Mouse (Mus musculus): ENCODE data around the gene Ewsr1. TPM values are rescaled to one million over a fixed set of nuclear protein-coding genes. Genes with fewer than 3 reads are reported as not detected.
A peak's percentile ranks its signal among the peaks of the same experiment; 100 is the strongest.

The Ewsr1 gene
- total RNA-seq (2021) = 100 to 1,000 TPM in 1 of 2 experiments, 10 to 100 TPM in 1; 70.0 to 104 TPM
- long read RNA-seq, experiment 1, transcript Ewsr1-203 (17 exons, 2,588 nt) = major isoform, 42 of 115 reads
- long read RNA-seq, experiment 1, partial matches to known transcripts = 35 of 115 reads
- long read RNA-seq, experiment 1, other reads (novel, unspliced or antisense) = 38 of 115 reads
- long read RNA-seq, experiment 2, transcript Ewsr1-203 (17 exons, 2,588 nt) = major isoform, 37 of 89 reads
- long read RNA-seq, experiment 2, partial matches to known transcripts = 30 of 89 reads
- long read RNA-seq, experiment 2, other reads (novel, unspliced or antisense) = 21 of 89 reads

DNA sequence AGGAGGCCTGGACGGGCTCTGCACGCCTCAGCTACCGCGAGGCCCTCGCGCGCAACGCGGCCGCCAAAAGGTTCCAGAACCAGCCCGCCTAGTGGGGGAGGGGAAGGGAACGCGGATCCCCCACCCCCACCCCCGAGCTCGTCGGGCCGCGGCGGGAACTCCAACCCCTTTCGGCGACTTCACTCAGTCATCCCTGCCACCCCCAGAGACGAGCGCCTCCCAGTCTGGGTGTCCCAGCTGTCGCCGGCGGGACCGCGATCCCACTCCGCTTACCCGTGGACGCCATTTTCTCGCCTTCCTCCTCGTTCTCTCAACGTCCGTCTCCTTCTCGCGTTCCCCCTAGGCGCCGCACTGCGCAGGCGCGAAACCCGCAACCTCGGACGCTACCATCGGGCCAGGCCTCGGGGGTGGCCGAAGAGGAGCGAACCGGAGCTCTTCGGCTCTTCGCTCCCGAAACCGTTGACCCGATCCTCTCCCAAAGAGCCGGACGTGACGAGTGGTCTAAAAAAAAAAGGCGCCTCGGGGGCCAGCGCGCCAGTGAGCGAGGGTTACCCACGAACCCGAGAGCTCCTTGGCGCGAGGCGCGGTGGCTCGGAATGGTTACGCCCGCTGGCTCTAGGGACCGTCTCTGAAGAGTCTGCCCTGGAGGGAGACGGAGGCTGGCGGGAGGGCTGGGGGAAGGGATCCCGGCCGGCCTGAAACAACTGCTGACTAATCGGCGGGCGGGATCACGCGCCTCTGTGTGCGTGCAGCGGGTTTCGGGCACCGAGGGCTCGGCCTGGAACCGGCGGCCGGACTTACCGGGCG is at the start of gene Ewsr1, which contains the start of gene Rhbdd3:
Gene Ewsr1 (minus strand): TSS at position 531 of the 807 bp plus-strand sequence.
Gene Rhbdd3 (plus strand): TSS at position 191 of the 807 bp plus-strand sequence.
- peak; percentile 97 to 99 for DNase-seq

DNA sequence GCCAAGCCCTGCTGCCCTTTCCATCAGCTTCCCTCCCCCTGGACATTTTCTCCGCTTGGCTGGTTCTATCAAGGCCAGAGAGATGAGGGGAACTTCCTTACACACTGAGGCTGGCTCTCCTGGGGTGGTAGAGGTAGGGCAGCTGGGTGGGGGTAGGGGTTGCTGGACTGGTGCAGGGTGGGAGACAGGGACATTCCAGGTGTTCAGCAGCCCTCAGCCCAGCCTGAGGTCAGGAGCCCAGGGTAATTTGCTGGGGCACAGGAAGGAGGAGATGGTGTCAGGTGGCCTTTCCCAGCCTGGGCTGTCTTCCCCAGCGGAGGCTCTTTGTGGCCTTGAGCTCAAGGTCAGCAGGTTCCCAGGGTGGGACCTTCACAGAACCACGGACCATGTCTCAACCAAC is 46.5 kb upstream of the Ewsr1 start:
- DNase-seq = no peak

DNA sequence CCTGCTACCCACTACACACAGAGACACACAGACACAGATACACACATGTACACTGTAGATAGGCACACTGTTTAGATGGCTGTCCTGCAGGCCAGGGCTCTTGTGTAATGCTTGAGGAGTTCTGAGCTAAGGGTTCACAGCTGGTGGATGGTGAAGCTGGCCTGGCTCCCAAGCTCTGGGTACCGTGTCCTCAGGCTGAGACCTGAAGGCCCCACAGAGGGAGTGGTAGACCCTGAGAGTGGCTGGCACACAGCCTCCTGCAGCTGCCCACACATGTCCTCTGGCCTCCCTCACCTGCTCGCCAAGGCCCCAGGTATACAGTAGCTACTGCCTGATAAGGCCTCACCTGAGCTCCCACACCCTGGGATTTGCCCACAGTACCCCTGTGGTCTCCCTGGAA is 42.9 kb upstream of the Ewsr1 start:
- DNase-seq = no peak

DNA sequence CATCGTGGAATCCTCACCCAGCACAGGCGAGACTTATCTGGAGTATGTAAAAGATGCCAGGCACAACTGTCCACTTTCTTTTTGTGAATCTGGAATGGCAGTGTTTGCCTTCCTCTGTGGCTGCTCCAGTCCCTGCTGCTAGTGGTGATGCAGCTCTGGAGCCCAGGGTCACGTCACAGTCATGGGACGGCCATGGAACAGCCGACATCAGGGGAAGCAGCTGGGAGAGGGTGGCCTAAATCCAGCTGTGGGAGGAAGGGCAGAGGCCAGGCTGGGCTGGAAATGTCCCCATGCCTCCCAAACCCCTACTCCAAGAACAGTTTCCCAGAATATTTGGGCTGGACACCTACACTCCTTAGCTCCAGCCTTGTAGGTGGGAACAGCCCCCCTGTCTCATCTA is 42.2 kb upstream of the Ewsr1 start:
- peak; percentile 36 to 50 for DNase-seq

DNA sequence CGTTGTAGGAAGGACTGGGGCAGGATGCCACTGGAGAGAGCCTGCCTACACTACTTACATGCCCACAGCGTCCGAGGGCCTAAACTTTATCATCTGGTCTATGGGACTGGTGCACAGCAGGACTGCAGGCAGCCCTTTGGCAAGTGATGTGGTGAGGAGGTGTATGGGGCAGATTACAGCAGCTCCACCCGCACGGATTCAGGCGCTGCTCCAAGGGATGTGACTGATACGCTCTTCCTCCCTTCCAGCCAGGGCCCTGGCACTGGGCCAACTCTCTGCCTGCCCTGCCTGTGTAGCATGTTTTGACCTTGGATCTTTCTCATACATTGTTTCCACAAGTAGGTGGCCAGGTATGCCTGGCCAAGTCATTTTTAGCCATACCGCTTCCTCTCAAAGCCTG is 41.6 kb upstream of the Ewsr1 start:
- DNase-seq = peak; percentile 82 to 88

DNA sequence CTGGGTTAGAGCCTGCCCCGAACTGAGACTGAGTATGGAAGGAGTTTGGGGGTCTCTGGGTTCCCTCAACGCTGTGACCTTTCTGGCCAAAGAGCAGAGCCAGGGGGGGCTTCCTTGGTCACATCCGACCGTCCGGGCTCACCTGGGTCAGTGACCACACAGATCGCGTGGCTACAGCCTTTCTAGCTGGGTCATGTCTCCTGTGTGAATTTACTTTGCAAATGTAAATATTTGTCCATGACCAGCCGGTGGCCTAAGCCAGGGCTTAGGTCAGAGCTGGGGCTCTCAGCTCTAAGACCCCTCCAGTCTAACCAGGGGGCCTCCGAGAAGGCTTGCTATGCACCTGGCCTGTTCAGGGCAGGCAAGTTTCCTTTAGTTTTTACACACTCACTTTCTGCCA is 40.3 kb upstream of the Ewsr1 start:
- no peak for DNase-seq

DNA sequence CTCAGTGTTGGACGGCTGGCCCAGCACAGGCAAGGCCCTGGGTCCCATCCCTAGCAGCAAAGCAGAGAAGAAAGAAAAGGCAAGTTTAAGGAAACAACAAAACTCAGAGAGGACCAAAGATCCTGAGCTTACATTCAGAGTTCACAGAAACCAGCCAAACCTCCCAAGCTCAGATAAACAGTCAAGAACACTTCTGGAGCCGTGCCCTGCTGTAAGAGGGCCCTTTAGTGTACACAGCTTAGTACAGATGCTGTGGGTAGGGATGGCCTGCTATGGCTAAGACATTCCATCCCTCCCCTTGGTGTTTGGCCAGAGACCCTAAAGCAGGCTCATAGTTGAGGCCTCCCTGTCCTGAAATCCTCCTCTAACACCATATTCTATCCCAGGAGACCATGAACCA is 39.6 kb upstream of the Ewsr1 start:
- no peak for DNase-seq

DNA sequence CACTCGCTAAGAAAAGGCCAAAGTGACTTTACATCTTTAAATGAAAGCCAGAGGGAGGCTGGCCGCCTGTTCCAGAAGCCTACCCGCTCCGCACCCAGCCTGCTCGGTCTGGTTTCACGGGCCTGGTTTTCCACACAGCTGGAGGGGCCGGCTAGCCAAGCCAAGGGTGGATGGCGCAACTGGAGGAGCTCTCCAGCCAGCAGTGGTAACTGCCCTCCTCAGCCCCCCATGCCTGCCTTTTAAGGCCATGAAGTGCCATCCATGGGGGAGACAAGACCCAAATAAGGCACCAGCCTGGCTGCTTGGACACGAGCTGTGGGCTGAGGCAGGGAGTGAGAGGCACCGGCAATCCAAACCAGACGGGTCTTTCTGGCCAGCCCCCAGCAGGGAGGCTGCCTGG is 36.8 kb upstream of the Ewsr1 start:
- peak; percentile 35 to 47 for DNase-seq

DNA sequence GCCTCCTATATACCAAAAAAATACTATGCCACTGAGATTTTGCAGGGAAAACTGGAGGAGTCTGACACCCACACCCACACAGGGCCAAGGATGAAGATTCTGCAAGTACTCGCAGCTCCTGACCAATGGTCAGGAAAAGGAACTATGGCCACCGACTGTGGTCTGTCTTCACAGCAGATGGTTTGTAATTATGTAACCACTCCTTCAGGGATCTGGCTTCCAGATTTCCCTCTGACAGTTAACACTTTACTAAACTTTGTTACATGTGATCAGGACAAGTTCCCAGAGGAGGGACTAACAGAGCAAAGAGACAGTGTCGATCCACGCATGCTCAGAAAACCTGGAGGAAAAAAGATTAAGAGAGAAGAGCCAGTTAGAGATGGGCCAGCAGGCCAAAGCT is 33.7 kb upstream of the Ewsr1 start:
- no peak for DNase-seq

DNA sequence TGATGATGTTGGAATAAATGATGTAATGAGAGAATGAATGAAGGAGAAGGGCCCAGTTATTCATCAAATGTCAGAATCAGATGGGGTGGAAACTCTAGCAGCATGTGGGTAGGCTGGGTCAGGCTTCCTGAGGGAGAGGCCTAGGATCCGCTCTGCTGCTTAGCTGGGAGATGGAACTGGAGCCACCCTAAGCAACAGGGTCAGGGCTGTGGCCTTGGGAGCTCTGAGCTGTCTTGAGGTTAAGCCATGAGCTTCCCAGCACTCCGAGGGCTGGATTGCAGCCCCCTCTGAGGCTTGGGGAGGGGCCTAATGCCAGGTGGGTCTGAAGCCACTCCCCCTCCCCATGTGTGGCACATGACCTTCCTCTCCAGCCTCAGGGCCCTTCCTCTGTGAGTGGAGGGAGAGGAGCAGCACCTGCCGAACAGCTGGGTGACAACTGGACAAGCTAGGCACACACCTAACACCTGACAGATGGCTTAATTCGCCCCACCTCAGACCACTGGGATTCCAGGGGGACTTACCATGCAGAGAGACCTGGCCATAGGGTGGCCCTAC is 31.1 kb upstream of the Ewsr1 start:
- no peak for DNase-seq

DNA sequence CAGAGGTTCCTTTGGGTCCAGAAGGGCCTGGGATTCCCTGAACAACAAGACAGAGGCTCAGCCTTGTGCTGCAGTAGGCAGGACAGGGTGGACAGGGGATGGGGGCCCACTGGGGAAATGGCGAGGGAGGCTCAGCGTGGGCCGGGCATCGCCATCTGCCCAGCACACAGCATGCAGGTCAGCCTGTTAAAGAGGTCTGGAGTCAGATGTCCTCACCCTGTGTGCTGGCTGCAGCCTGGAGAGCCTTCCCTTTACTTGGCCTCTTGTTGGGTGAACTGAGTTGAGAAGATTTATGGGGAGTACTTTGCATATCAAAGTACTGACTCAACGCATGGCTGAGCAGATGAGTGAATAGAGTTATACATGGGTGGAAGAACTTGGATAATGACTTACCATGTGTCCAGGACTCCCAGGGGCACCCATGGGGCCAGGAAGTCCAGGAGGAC is 30.0 kb upstream of the Ewsr1 start:
- no peak for DNase-seq

DNA sequence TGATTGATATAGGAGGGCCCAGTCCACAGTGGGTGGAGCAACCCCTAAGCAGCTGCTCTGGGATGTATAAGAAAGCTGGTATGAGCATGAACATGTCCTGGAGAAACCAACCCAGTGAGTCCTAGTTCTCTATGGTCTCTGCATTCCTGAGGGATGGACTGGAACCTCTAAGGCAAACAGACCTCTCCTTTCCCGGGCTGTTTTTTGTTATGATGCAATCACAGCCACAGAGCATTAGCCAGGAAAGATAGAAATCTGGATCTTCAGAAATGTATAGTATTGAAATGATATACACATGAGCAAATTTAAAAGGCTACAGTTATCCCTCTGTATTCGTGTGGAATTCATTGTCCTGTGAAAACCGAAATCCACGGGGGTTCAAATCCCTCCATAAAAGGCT is 26.6 kb upstream of the Ewsr1 start:
- DNase-seq = no peak

DNA sequence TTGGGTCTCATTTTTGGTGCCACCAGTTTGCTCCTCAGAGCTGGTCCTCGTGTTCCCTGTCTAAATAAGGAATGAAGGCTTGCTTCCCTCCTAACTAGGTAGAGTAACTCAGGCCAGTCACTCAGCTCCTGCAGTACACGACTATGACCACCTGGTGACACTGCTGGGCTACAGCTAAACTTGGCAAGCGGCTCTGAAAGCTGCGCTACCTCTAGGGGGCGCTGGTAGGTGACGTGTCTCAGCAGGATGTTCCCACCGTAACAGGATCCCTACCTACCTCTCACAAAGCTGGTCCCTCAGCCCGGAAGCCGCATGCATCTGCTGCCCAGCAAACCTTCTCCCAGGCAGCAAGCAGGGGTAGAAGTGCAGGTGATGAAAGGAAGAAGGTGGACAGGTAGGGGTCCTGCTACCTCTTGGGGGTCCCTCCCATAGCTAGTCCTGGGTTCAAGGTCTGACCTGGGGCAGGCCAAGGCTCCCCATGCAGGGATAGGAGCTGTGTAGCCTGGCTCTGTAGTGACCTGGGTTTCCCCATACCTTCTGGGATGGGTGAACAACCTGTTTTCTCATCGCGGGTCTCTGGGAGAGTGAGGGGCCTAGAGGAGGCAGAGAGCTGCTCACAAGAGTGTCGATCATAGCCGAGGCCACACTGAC is 16.0 kb upstream of the Ewsr1 start:
- peak; percentile 79 to 90 for DNase-seq

DNA sequence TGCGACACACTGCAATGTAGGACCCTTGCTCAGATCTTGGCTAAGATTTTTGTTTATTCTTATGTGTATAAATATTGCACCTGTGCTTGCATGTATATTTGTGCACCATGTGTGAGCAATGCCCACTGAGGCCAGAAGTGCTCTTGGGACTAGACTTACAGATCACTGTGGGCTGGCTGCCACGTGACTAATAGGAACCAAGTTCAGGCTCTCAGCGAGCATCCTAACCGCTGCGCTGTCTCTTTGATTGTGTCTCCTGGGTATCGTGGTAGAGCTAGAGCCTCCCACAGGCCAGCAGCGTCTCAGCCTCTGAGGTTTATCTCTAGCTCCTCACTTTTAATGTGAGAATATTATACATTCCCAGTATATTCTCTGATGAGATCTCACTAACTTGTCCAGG is 14.6 kb upstream of the Ewsr1 start:
- no peak for DNase-seq

DNA sequence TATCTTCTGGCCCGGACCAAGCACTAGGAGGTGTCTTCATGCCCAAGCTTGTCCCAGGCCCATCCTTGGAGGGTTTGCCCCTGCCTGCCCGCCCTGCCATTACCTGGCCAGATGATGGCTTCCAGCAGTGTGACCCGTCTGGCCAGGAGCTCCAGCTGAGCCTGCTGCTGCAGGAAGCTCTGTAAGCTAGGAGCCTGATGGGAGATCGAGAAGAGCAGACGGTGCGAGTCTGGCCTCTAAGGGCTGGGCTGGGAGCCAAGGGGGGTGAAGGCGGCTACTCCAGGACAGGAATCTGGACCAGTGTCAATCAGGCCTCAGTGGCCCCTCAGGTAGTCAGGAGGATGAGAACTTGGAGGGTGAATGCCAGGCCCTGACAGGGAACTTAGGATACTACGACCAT is 10.4 kb upstream of the Ewsr1 start:
- DNase-seq = no peak

DNA sequence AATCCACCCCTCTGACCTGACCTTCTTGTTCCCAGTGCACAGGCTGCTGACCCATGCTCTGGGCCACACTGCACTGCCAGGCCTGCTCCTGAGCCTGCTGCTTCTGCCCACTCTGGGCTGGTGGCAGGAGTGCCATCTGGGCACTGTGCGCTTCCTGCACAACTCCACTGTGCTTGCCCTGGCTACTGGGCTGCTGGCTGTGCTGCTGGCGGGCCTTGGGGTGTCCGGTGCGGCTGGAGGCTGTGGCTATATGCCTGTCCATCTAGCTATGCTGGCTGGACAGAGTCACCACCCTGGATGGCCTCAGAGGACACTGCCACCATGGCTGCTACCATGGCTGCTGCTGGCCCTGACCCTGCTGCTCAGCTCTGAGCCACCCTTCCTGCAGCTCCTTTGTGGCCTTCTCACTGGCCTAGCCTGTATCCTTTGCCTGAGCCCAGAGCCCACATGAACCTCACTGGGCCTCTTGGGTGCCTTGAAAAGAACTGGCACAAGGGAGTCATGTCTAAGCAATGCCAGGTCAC is 5.0 kb upstream of the Ewsr1 start:
- no peak for DNase-seq

DNA sequence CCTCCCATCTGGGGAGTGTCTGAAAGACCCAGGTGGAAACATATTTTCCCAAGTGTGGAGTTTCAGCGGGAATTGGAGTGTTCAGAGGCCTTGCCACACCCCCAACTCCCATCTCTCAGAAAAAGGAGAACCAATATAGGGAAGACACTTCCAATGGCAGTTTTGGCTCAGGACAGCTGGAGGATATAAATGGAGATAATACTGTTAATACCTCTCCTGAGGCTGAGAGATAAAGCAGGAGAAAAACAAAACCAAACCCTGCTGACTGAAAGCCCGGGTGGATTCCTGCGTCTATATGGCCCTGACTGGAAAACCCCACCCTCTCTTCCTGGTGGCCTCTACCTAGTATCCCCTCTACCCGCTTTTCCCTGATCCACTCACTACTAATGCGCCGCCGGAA is 3.3 kb upstream of the Ewsr1 start:
- no peak for DNase-seq

DNA sequence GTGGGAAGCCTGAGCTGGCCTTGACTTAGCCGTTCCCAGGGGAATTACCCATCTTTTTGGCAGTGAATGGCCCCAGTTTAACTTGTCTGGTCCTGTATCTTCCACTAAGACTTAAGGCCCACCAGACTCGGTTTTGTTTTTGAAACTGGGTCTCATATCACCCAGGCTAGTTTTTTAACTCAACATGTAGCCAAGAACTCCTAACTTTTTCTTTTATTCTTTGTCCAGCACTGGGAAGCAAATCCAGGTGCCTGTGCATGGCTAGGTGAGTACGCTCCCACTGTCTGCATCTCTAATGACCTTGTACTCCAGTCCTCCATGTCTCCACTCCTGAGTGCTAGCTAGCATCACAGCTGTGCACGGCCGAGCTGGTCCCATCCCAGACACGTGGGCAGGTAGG is 2.6 kb upstream of the Ewsr1 start:
- DNase-seq = no peak

DNA sequence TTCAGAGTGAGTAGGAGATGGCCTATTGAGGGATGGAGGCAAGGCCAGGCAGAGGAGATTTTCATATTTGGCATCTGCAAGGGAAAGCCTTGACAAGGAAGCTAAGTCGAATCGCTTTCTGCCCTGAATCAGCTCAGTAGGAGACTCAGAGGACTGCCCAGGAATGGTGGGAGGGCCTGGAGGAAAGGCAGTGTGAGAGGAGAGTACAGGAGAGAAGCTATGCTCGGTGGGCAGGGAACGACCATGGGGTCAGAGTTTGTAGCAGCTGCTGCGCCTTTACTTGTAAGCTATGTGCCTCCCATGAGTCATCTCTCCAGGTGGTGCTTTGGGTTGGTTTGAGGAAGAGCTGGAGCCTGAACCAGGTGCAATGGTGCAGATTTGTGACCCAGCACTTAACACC is 1.7 kb upstream of the Ewsr1 start:
- no peak for DNase-seq

DNA sequence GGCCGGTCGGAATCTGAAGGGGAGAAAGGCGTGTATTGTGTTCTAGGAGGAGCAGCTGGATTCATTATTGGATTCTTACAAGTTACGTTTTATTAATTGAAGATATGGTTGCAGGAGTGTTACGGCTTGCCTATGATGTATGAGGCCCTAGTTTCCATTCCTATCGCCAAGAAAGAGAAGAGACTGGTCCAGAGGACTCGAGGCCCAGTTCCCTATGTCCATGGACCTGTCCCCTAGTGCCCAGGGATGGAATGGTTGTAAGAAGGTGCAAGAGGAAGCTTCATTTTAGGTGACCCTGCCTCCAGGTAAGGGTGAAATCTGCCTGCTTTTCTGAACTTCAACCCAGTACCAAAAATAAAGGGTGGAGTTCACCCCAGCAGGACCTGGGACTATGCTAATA is 1.2 kb upstream of the Ewsr1 start:
- no peak for DNase-seq

DNA sequence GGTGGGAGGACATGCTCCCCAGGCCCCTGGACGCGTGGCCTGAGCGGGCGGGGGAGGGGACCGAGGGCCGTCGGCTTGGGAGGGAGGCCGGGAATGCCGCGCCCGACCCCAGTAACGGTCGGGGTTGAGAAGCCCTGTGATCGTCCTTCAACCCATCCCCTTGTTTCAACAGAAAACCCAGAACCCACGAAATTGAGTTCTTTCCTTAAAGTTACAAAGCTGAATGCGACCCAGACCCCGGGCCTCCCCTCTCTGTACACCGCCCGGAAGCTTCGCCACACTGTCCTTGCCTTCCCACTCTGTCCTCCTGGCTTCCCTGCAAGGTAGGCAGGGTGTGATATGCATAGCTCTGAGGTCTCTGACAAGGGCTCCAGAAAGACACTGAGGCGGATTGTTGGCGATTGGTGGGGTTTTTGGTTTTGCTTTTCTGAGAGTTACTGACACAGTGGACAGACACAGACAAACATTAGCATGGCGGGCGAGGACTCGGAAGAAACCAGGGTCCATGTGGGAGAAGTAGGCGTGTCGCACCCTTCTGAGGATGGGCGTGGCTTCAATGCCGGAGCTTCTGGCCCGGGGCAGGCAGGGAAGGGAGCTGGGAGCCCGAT is 614 bp upstream of the Ewsr1 start:
- DNase-seq = peak; percentile 90 to 92
